Mouse (Mus musculus) hindbrain, postnatal 0 days (tissue): Measurements from ENCODE around the gene Il18. TPM values are rescaled to one million over a fixed set of nuclear protein-coding genes. Genes with fewer than 3 reads are reported as not detected.

Experiments used
- ATAC-seq: fragments of 200-750 bp; cut with Nextera tagmentation; 2 replicates; pipeline ENCODE4 v1.8.0; 2017; ENCODE audit warnings: mild to moderate bottlenecking, moderate TSS enrichment, moderate library complexity
- DNase-seq: peaks from one replicate; pipeline ENCODE4 v3.0.0-alpha.2; 2015; ENCODE audit warnings: low spot score
- H3K27ac ChIP-seq: fragments of 300-500 bp; sonication (generic); 2 replicates; pipeline ENCODE4 v1.5.1; 2014; ENCODE audit warnings: mild to moderate bottlenecking
- H3K27me3 ChIP-seq: fragments of 300-500 bp; sonication (generic); 2 replicates; pipeline ENCODE4 v1.6.1; 2014; ENCODE audit warnings: low read length, mixed read lengths; ENCODE audit not compliant: insufficient read depth
- H3K36me3 ChIP-seq: fragments of 300-500 bp; sonication (generic); 2 replicates; pipeline ENCODE4 v1.6.1; 2014; ENCODE audit warnings: low read length, mixed read lengths; ENCODE audit not compliant: insufficient read depth
- H3K4me1 ChIP-seq: fragments of 300-500 bp; sonication (generic); 2 replicates; pipeline ENCODE4 v1.6.1; 2014; ENCODE audit warnings: antibody characterized with exemption, low read length, mixed read lengths; ENCODE audit not compliant: insufficient read depth
- H3K4me2 ChIP-seq: fragments of 300-500 bp; sonication (generic); 2 replicates; pipeline ENCODE4 v1.6.1; 2014; ENCODE audit warnings: low read depth, mild to moderate bottlenecking, low read length, moderate library complexity, mixed read lengths
- H3K4me3 ChIP-seq: fragments of 300-500 bp; sonication (generic); 2 replicates; pipeline ENCODE4 v1.5.1; 2014; ENCODE audit warnings: low read length
- H3K9ac ChIP-seq: fragments of 300-500 bp; sonication (generic); replicated peaks from 2 replicates; pipeline ENCODE4 v1.6.1; 2014; ENCODE audit warnings: mild to moderate bottlenecking, low read length, moderate library complexity, mixed read lengths
- H3K9me3 ChIP-seq: fragments of 300-500 bp; sonication (generic); 2 replicates; pipeline ENCODE4 v1.6.1; 2016; ENCODE audit warnings: low read length, mixed read lengths
- CTCF ChIP-seq: IDR thresholded peaks from 2 replicates; pipeline ENCODE4 v1.5.1; 2016; ENCODE audit warnings: antibody characterized with exemption, control low read depth, low read depth
- WGBS: fragments of 180-500 bp; shearing (Covaris S2); extraction: QIAGEN DNeasy Blood & Tissue Kit; methylation state at CpG from one replicate; pipeline ENCODE4 v1.1.7; 2014; 5-methylcytosine and 5-hydroxymethylcytosine counted together
- polyA plus RNA-seq: library from polyadenylated mRNA; unstranded; fragments of >200 nt; fragmentation: Nextera tagmentation; extraction: Ambion mirVana; gene quantifications from 2 replicates; pipeline ENCODE4 v1.2.1, GENCODE M21; 2015
- total RNA-seq: library from RNA; depleted of rRNA; stranded (reverse); fragments of >200 nt; gene quantifications from 2 replicates; pipeline ENCODE4 v1.2.3, GENCODE M21; 2014

Il18 gene
- total and polyA plus RNA-seq, 2 experiments from 2014 or later: 17.2 to 38.0 TPM

GRCm38 (mm10) chr9:50565940-50566339, 11.3 kb downstream of the Il18 start:
- no peak for TF ChIP-seq CTCF
- Histone ChIP-seq H3K36me3 (no peaks in the 10 kb centered on the region), H3K27me3 (no peaks in the 10 kb centered on the region), H3K27ac (no peak overlapping the region), H3K4me3 (no peak overlapping the region), H3K4me1 (no peaks in the 10 kb centered on the region), H3K9me3 (no peaks in the 10 kb centered on the region), H3K9ac (no peak overlapping the region), H3K4me2 (no peak overlapping the region)
- DNase-seq (no peak), ATAC-seq (no peak)
- WGBS: 92% methylated on average over 4 of the region's 4 CpGs

GRCm38 (mm10) chr9:50567372-50567771, 12.7 kb downstream of the Il18 start:
- Histone ChIP-seq H3K27ac (no peak overlapping the region), H3K27me3 (no peaks in the 10 kb centered on the region), H3K4me3 (no peak overlapping the region), H3K9me3 (no peaks in the 10 kb centered on the region), H3K4me2 (no peak overlapping the region), H3K36me3 (no peaks in the 10 kb centered on the region), H3K9ac (no peak overlapping the region), H3K4me1 (no peaks in the 10 kb centered on the region)
- ATAC-seq: no peak
- DNase-seq: no peak
- no peak for TF ChIP-seq CTCF
- 93% methylated on average over 4 of the region's 4 CpGs for WGBS

GRCm38 (mm10) chr9:50567881-50568280, 13.3 kb downstream of the Il18 start:
- ATAC-seq (no peak), DNase-seq (no peak)
- Histone ChIP-seq H3K9ac (no peak overlapping the region), H3K9me3 (no peaks in the 10 kb centered on the region), H3K27ac (no peak overlapping the region), H3K4me3 (no peak overlapping the region), H3K4me2 (no peak overlapping the region), H3K36me3 (no peaks in the 10 kb centered on the region), H3K4me1 (no peaks in the 10 kb centered on the region), H3K27me3 (no peaks in the 10 kb centered on the region)
- TF ChIP-seq CTCF: no peak
- 77% methylated on average over 2 of the region's 2 CpGs for whole genome bisulfite sequencing

- Histone ChIP-seq H3K27me3 (no peaks in the 10 kb centered on the region), H3K4me2 (no peak overlapping the region), H3K36me3 (no peaks in the 10 kb centered on the region), H3K4me1 (no peaks in the 10 kb centered on the region), H3K9ac (no peak overlapping the region), H3K4me3 (no peak overlapping the region), H3K9me3 (no peaks in the 10 kb centered on the region), H3K27ac (no peak overlapping the region)
- WGBS: 79% methylated on average over 10 of the region's 10 CpGs
- TF ChIP-seq CTCF: no peak
- ATAC-seq: no peak
- no peak for DNase-seq
Observed at GRCm38 (mm10) chr9:50569599-50570525, 15.2 kb downstream of the Il18 start.

- DNase-seq (no peak), ATAC-seq (no peak)
- Histone ChIP-seq H3K9me3 (no peaks in the 10 kb centered on the region), H3K27me3 (no peaks in the 10 kb centered on the region), H3K4me3 (no peak overlapping the region), H3K4me2 (no peak overlapping the region), H3K9ac (no peak overlapping the region), H3K4me1 (no peaks in the 10 kb centered on the region), H3K27ac (no peak overlapping the region), H3K36me3 (no peaks in the 10 kb centered on the region)
- 36% methylated on average over 4 of the region's 4 CpGs for WGBS
- no peak for TF ChIP-seq CTCF
Observed at GRCm38 (mm10) chr9:50580370-50580769, 25.7 kb downstream of the Il18 start.

GRCm38 (mm10) chr9:50585145-50585818, 30.7 kb downstream of the Il18 start:
- Histone ChIP-seq H3K27ac (no peak overlapping the region), H3K4me2 (no peak overlapping the region), H3K4me1 (no peaks in the 10 kb centered on the region), H3K9me3 (no peaks in the 10 kb centered on the region), H3K4me3 (no peak overlapping the region), H3K9ac (no peak overlapping the region), H3K36me3 (no peaks in the 10 kb centered on the region), H3K27me3 (no peaks in the 10 kb centered on the region)
- no peak for ATAC-seq
- no peak for DNase-seq
- 90% methylated on average over 6 of the region's 6 CpGs for WGBS
- TF ChIP-seq CTCF: no peak

GRCm38 (mm10) chr9:50586955-50587354, 32.3 kb downstream of the Il18 start:
- no peak for TF ChIP-seq CTCF
- WGBS: 78% methylated on average over 4 of the region's 4 CpGs
- ATAC-seq (no peak), DNase-seq (no peak)
- H3K4me2 ChIP-seq: no peak overlapping the region
- no peaks in the 10 kb centered on the region for H3K4me1 ChIP-seq
- no peak overlapping the region for H3K4me3 ChIP-seq
- no peak overlapping the region for H3K9ac ChIP-seq
- no peaks in the 10 kb centered on the region for H3K27me3 ChIP-seq
- H3K9me3 ChIP-seq: no peaks in the 10 kb centered on the region
- H3K27ac ChIP-seq: no peak overlapping the region
- no peaks in the 10 kb centered on the region for H3K36me3 ChIP-seq
